Mouse (Mus musculus) megakaryocyte, embryonic 14.5 days (primary cell): ENCODE measurements around the gene Plch2. TPM values are rescaled to one million over a fixed set of nuclear protein-coding genes. Genes with fewer than 3 reads are reported as not detected.

ENCODE experiments used
- H3K27me3 ChIP-seq: replicated peaks from 2 replicates; pipeline ENCODE3; 2012; ENCODE audit warnings: inconsistent platforms
- H3K36me3 ChIP-seq: replicated peaks from 2 replicates; pipeline ENCODE3; 2012; ENCODE audit warnings: low read length, inconsistent platforms, mixed read lengths
- H3K4me1 ChIP-seq: 2 replicates; pipeline ENCODE4 v1.6.1; 2012; ENCODE audit warnings: inconsistent platforms
- H3K4me3 ChIP-seq: replicated peaks from 2 replicates; pipeline ENCODE3; 2012; ENCODE audit warnings: moderate library complexity, mild to moderate bottlenecking, inconsistent platforms
- H3K9me3 ChIP-seq: 2 replicates; pipeline ENCODE4 v1.6.1; 2012; ENCODE audit warnings: inconsistent platforms
- FLI1 ChIP-seq: IDR thresholded peaks from 2 replicates; pipeline ENCODE4 v1.6.1; 2012; ENCODE audit warnings: low read length, inconsistent platforms, mixed read lengths
- GATA1 ChIP-seq: IDR thresholded peaks from 3 replicates; pipeline ENCODE4 v1.6.1; 2012; ENCODE audit warnings: mixed read lengths, low read length, inconsistent platforms, borderline replicate concordance
- polyA plus RNA-seq: library from polyadenylated mRNA; stranded (reverse); fragments of >175 nt; gene quantifications from 2 replicates; pipeline ENCODE4 v1.2.3, GENCODE M21; 2012; ENCODE audit warnings: low replicate concordance; ENCODE audit not compliant: insufficient read depth

Gene Plch2
- polyA plus RNA-seq, 1 experiment = 0.27 TPM

DNA sequence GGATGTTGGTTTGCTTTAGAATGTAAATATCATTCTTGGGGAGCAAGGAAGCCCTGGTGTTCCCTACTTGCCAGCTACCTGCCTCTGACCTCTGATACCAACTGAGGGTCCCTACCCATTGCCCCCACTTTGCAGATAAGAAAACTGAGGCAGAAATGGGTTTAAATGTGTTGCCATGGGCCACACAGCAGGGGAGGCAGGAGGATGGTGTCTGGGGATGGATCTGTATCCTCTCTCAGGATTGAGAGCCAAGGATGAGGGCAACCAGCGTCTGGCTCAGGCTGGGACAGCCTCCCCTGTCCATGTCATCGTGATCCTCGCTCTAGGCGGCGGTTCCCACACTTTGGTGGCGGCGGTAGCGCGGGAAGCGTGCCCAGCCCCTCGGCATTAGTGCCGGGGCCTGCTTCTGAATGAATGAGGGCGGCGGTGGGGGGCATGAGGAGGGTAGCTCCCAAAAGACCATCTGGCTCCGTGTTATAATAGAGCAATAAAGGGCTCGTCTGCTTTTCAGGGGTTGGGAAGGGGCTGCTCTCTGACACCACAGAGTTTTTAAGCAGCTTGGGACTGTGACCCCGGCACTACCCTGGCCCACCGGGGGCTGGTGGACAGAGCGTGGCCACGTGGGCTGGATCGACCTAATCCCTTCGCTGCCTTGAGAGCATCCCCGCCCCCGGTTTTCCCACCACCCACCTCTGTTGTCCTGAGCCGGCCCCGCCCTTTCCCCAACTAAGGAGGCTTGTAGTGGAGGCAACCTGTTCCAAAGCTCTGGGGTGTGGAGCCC lies 103.9 kb downstream of the Plch2 start:
- TF ChIP-seq FLI1 (no peak), GATA1 (no peak)
- peaks cover 13% of the 10 kb centered on the region for H3K4me1 ChIP-seq
- no peaks in the 10 kb centered on the region for H3K9me3 ChIP-seq
- H3K36me3 ChIP-seq = no peaks in the 10 kb centered on the region
- H3K4me3 ChIP-seq = no peak overlapping the region
- H3K27me3 ChIP-seq = peaks cover 92% of the 10 kb centered on the region

DNA sequence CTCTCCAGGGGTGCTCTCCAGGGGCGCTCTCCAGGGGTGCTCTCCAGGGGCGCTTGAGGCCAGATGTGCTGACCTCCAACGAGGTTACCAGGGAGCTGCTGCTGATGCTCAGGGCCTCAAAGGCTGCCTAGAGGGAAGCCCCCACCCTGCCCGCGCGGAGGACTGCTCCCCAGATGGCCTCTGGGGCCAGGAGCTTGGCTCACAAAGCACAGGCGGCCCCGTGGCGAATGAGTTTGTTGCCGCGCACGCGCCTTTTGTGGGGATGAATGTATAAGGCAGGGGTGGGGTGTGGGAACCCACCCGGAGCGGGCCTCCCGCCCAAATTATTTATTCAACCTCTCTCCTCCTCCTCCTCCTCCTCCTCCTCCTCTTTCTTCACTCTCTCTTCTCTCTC lies 107.0 kb downstream of the Plch2 start:
- Histone ChIP-seq H3K36me3 (no peaks in the 10 kb centered on the region), H3K4me3 (no peak overlapping the region), H3K9me3 (no peaks in the 10 kb centered on the region), H3K4me1 (peaks cover 16% of the 10 kb centered on the region), H3K27me3 (peaks cover 85% of the 10 kb centered on the region)
- no peak for TF ChIP-seq FLI1
- no peak for TF ChIP-seq GATA1

DNA sequence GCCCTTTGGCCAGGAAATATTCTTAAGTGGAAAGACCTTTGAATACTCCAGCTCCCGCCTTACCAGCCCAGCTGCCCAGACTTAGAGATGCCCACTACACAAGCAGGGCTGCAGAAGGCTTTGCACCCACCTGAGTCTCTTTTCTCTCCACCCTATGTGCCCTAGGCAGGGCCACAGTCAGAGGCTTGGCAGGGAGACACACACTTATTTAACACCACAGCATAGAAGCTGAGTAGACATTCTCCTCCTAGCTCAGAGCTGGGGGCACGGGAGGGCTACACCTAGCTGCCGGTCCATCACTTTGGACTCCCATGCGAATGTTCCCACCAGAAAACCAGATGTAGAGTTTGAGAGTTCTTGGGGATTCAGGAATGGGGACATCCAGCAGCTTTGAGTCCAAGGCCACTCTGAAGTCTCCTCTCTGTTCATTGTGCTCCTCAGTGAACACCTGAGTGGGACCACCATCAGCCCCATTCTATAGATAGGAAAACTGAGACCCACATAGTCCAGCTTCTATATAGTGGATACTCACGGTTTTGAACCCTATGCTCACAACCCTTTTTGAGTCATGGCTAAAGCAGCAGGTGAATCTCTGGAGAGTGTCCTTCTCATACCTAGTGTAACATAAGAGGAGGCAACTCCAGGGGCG lies 107.5 kb downstream of the Plch2 start:
- Histone ChIP-seq H3K9me3 (no peaks in the 10 kb centered on the region), H3K27me3 (peaks cover 80% of the 10 kb centered on the region), H3K4me1 (peaks cover 18% of the 10 kb centered on the region), H3K4me3 (no peak overlapping the region), H3K36me3 (no peaks in the 10 kb centered on the region)
- TF ChIP-seq FLI1 = no peak
- no peak for TF ChIP-seq GATA1

DNA sequence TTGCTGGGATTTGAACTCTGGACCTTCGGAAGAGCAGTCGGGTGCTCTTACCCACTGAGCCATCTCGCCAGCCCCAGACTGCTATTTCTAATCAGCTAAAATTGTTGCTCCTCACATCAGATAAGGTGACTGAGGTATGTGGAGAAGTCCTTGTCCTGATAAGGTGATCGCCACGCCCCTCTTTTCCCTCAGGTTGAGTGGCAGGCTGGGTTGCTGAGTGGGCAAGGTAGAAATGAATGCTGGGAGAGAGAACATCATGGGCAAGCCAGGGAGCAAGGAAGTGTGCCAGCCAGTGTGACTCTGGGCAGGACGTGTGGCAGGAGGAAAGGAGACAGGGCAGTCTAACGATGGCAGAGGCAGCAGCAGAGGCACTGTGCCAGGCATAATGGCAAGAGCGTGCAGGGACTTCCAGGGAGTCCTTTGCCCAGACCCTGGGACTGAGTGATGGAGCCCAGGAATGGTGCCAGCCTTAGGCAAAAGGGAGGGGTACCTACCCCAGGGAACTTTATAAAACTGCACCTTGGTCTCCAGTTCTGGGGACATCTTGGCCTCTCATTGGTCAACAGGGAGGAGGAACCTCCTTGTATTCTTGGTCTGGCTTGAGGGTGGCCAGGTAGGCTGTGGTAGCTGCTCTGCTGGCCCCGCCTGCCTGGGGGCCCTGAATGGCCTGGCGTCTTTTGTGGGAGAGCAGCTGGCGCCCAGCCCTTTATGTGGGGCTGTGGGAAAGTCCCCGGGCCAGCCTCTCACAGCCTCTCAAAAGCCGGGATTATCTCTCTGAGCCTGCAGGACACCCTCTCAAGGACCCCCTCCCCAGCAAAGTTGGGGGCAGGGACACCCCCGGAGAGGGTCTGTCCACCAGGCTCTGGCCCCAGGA lies 108.3 kb downstream of the Plch2 start:
- TF ChIP-seq GATA1 (no peak), FLI1 (no peak)
- peaks cover 72% of the 10 kb centered on the region for H3K27me3 ChIP-seq

DNA sequence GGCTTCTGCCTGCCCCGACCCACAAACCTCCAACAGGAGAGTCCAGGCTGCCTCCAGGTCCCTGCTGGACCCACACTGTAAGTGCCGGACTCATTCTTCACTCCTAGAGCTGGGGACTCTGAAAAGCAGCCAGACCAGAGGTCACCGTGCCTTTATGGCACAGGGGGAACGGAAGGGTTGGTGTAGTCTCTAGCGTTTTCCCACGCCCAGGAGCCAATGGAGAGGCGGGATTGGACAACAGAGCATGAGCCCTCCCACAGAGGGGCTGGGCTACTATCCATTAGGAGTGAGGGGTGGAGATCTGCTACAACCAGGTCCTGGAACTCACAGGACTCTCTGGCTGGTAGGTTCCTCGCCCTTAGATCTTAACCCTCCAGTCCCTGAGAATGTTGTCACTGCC lies 110.3 kb downstream of the Plch2 start:
- no peaks in the 10 kb centered on the region for H3K36me3 ChIP-seq
- peaks cover 54% of the 10 kb centered on the region for H3K27me3 ChIP-seq
- no peaks in the 10 kb centered on the region for H3K9me3 ChIP-seq
- peaks cover 29% of the 10 kb centered on the region for H3K4me1 ChIP-seq
- TF ChIP-seq FLI1 (no peak), GATA1 (no peak)
- peak overlapping the region; percentile 24 for H3K4me3 ChIP-seq

More for the DNA sequence above, 108.3 kb downstream of the Plch2 start:
- H3K4me1 ChIP-seq = peaks cover 25% of the 10 kb centered on the region
- no peak overlapping the region for H3K4me3 ChIP-seq
- no peaks in the 10 kb centered on the region for H3K9me3 ChIP-seq
- no peaks in the 10 kb centered on the region for H3K36me3 ChIP-seq

DNA sequence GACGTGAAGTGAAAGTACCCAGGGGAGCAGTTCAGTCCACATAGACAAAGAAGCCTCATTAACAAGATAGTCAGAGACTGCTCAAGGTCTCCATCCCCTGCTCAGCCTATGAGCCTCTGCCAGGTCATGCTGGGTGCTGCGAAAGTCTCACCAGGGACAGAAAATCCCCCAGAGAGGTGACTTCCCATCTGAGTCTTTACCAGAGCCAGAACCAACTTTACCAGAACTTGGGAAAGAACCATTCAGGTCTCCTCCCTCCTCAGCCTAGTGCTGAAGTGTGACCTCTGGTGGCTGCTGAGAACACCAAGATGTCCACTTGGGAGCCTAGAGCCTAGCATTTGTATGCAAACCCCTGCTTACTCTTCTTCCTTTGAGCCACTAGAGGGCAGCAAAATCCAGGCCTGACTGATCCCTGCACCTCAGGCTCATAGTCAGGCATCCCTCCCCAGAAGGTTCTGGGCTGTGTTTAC lies 112.4 kb downstream of the Plch2 start:
- TF ChIP-seq GATA1 = no peak
- TF ChIP-seq FLI1 = no peak
- Histone ChIP-seq H3K4me1 (peaks cover 40% of the 10 kb centered on the region), H3K36me3 (no peaks in the 10 kb centered on the region), H3K27me3 (peaks cover 36% of the 10 kb centered on the region), H3K9me3 (no peaks in the 10 kb centered on the region), H3K4me3 (peak overlapping the region; percentile 67)

DNA sequence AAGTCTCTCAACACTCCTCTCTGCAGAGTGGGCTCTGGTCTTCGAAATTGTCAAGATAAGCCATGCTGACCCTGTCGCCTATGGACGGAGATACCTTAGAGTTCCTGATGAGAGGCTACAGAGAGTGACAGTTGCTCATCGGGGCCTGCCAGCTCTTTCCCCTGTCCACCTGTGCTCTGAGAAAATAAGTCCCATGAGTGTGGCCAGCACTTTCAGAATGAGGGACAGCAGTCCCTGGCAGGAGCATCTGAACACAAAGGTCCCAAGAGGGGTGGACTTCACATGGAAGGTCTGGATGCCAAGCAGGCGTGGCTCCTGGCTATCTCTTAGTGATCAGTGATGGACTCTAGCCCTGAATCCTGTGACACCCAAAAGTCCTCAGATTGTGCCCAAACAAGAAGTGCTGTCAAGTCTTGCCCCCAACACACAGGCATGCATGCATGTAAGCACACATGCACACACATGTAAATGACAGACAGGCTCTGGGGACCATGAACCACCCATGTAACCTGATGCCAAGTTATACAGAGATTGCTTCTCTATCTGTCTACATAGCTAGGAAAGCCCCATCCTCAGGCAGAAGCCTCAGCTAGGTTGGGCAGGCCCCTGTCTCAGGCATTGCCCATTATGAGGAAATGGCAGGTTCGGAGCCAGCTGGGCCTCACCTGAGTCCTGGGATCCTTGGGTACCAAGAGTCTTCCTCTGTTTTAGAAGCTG lies 113.1 kb downstream of the Plch2 start:
- H3K9me3 ChIP-seq = no peaks in the 10 kb centered on the region
- H3K4me3 ChIP-seq = peak overlapping the region; percentile 67
- H3K4me1 ChIP-seq = peaks cover 40% of the 10 kb centered on the region
- H3K36me3 ChIP-seq = no peaks in the 10 kb centered on the region
- no peak for TF ChIP-seq GATA1
- no peak for TF ChIP-seq FLI1
- peaks cover 31% of the 10 kb centered on the region for H3K27me3 ChIP-seq

DNA sequence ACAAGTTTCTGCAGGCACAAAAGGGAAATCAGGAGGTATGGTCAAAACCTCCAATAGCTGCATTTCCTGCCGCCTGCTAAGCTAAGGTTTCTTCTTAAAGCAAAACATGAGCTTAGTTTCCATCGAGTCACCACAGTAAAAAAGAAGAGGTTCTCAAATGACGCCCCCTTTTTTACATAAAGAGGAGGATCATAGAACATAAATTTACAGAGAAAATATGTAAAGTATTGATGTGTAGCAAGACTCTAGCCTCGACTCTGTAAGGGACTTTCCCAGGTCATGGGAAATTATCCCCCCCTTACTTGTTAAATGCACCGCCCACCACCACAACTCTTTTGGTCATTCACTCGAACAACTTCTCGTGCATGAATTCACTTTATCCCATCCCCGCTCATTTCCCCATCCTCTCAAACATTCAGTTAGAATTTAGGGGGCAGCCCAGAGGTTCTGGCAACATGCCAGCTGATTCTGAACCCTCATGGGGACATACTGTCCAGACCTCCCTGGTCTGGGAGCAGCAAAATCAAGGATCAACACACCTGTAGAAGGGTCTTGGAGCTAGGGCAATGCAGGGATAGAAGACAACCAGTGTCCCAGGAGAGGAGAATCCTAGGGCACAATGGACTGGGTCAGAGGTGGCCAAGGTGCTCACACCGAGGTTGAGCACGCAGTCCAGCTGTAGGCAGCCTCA lies 113.8 kb downstream of the Plch2 start:
- Histone ChIP-seq H3K36me3 (no peaks in the 10 kb centered on the region), H3K27me3 (peaks cover 31% of the 10 kb centered on the region), H3K9me3 (no peaks in the 10 kb centered on the region), H3K4me1 (peaks cover 40% of the 10 kb centered on the region), H3K4me3 (peak overlapping the region; percentile 62)
- TF ChIP-seq FLI1 (no peak), GATA1 (no peak)

DNA sequence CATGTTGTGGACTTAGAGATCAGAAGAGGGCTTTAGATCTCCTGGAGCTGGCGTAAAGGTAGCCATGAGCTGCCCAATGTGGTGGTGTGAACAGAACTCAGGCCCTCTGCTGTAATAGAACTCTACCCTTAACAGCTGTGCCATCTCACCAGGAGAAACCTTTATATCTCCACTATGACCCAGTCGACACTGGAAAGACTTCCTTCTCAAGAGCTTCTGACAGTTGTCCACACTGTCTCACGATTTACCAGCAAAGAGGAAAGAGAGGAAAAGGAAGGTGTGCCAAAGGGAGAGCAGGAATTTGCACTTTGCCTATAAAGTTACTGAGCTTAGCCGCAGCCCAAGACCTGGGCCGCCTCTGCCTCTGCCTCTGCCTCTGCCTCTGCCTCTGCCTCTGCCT lies 114.8 kb downstream of the Plch2 start:
- TF ChIP-seq FLI1 (no peak), GATA1 (no peak)
- H3K36me3 ChIP-seq = no peaks in the 10 kb centered on the region
- H3K9me3 ChIP-seq = no peaks in the 10 kb centered on the region
- H3K4me3 ChIP-seq = peak overlapping the region; percentile 9
- peaks cover 30% of the 10 kb centered on the region for H3K27me3 ChIP-seq
- H3K4me1 ChIP-seq = peaks cover 42% of the 10 kb centered on the region
